Mouse (Mus musculus) forebrain, embryonic 11.5 days (tissue): ENCODE results near the gene Lats2. TPM values are rescaled to one million over a fixed set of nuclear protein-coding genes. Genes with fewer than 3 reads are reported as not detected.
"Not testable (repeated sequence)": the region's sequence is repeated elsewhere in the genome, so short reads cannot be mapped to it uniquely, and the experiment has no call there.

Experiments
- ATAC-seq: fragments of 200-750 bp; cut with Nextera tagmentation; replicated peaks from 2 replicates; pipeline ENCODE4 v1.8.0; 2017; ENCODE audit warnings: moderate TSS enrichment; ENCODE audit not compliant: low FRiP score
- DNase-seq: peaks from one replicate; pipeline ENCODE4 v3.0.0-alpha.2; 2017; ENCODE audit warnings: low spot score
- H3K27ac ChIP-seq: fragments of 300-500 bp; sonication (generic); 2 replicates; pipeline ENCODE4 v1.5.1; 2014; ENCODE audit warnings: low read depth, low read length
- H3K27me3 ChIP-seq: fragments of 300-500 bp; sonication (generic); 2 replicates; pipeline ENCODE4 v1.6.1; 2014; ENCODE audit warnings: mild to moderate bottlenecking, low read length, mixed read lengths; ENCODE audit not compliant: control insufficient read depth, insufficient read depth
- H3K36me3 ChIP-seq: fragments of 300-500 bp; sonication (generic); 2 replicates; pipeline ENCODE4 v1.6.1; 2014; ENCODE audit warnings: mild to moderate bottlenecking, low read length, moderate library complexity, mixed read lengths; ENCODE audit not compliant: control insufficient read depth, insufficient read depth
- H3K4me1 ChIP-seq: fragments of 300-500 bp; sonication (generic); replicated peaks from 2 replicates; pipeline ENCODE4 v1.6.1; 2014; ENCODE audit warnings: low read length, mixed read lengths; ENCODE audit not compliant: control insufficient read depth, insufficient read depth
- H3K4me2 ChIP-seq: fragments of 300-500 bp; sonication (generic); 2 replicates; pipeline ENCODE4 v1.6.1; 2014; ENCODE audit warnings: low read depth, mild to moderate bottlenecking, low read length, moderate library complexity, mixed read lengths; ENCODE audit not compliant: severe bottlenecking
- H3K4me3 ChIP-seq: fragments of 300-500 bp; sonication (generic); 2 replicates; pipeline ENCODE4 v1.5.1; 2014; ENCODE audit warnings: low read depth, low read length
- H3K9ac ChIP-seq: fragments of 300-500 bp; sonication (generic); 2 replicates; pipeline ENCODE4 v1.6.1; 2014; ENCODE audit warnings: low read length
- H3K9me3 ChIP-seq: fragments of 300-500 bp; sonication (generic); 2 replicates; pipeline ENCODE4 v1.6.1; 2016; ENCODE audit warnings: low read length, mixed read lengths; ENCODE audit not compliant: control insufficient read depth
- WGBS: fragments of 180-500 bp; shearing (Covaris S2); extraction: QIAGEN DNeasy Blood & Tissue Kit; methylation state at CpG from one replicate; pipeline ENCODE4 v1.1.7; 2014; 5-methylcytosine and 5-hydroxymethylcytosine counted together
- microRNA-seq: library from miRNA; unstranded; fragments of <30 nt; microRNA quantifications from one replicate; pipeline ENCODE4, GENCODE M21; 2016; ENCODE audit not compliant: insufficient number of aligned reads
- polyA plus RNA-seq: library from polyadenylated mRNA; unstranded; fragments of >200 nt; fragmentation: Nextera tagmentation; extraction: Ambion mirVana; gene quantifications from 2 replicates; pipeline ENCODE4 v1.2.1, GENCODE M21; 2014

The Lats2 gene
- polyA plus RNA-seq, 1 experiment from 2014 or later: 16.6 TPM

DNA sequence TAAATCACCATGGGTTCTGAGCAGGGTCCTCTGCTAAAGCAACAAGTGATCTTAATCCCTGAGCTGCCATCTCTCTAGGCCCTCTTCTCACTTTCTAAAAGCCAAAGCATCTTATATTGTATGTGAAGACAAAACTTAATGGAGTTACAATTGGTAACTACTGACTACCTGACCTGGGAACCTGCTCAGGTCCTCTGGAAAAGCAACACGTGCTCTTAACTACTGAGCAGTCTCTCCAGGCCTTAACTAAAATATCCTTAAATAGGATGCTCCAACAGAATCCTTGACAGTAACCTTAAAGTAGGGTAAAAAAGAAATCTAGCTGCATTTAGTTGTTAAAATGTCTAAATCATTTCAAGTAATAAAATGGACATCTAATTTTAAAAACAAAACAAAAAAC lies 94.6 kb downstream of the Lats2 start:
- no peak overlapping the region for H3K27ac ChIP-seq
- H3K27me3 ChIP-seq: no peaks in the 10 kb centered on the region
- no peaks in the 10 kb centered on the region for H3K36me3 ChIP-seq
- H3K9me3 ChIP-seq: no peaks in the 10 kb centered on the region
- H3K4me1 ChIP-seq: no peaks in the 10 kb centered on the region
- ATAC-seq (no peak), DNase-seq (no peak)
- WGBS: 42% methylated on average over 1 of the region's 1 CpGs
- H3K9ac ChIP-seq: peak overlapping the region; percentile 87; the same call in 1 of the 2 replicates
- peak overlapping the region; percentile 85 for H3K4me3 ChIP-seq
- H3K4me2 ChIP-seq: peak overlapping the region; percentile 91

DNA sequence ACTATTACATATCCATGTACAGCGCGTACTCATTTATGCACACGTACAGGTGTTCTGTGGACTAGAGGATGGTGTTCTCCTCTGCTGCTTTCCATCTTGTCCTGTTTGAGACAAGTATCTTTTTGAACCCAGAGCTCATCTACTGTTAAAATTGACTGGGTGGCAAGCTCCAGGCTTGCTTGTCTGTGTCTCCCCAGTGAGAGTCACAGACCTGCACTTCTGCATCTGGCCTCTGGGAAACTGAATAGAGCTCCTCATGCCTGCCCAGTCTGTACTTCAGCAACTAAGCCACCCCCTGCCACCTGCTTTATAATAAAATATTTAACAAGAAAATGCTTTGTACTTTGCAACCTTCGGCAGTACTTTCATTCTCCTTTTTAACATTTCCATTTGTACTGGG lies 99.9 kb downstream of the Lats2 start:
- Histone ChIP-seq H3K9me3 (no peaks in the 10 kb centered on the region), H3K27ac (no peak overlapping the region), H3K4me3 (no peak overlapping the region), H3K4me1 (no peaks in the 10 kb centered on the region), H3K27me3 (no peaks in the 10 kb centered on the region), H3K36me3 (no peaks in the 10 kb centered on the region), H3K4me2 (no peak overlapping the region), H3K9ac (no peak overlapping the region)
- 92% methylated on average over 4 of the region's 4 CpGs for WGBS
- no peak for DNase-seq
- no peak for ATAC-seq

DNA sequence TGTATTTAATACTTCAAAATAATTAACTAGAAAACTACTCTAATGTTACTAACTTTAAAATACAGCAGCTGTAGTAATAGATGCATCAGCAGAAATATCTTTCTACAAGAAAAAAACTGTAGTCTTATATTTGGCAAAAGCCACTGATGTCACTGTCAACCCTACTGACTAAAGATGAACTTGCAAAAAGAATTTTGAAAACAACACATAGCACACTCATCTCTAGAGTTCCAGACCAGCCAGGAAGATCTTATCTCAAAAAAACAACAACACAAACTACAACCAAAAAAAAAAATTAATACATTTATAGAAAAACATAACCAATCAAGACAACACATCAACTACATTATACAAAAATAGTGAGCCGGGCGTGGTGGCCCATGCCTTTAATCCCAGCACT lies 100.7 kb downstream of the Lats2 start:
- Histone ChIP-seq H3K9ac (no peak overlapping the region), H3K27me3 (no peaks in the 10 kb centered on the region), H3K27ac (no peak overlapping the region), H3K36me3 (no peaks in the 10 kb centered on the region), H3K4me1 (no peaks in the 10 kb centered on the region), H3K4me3 (no peak overlapping the region), H3K9me3 (no peaks in the 10 kb centered on the region), H3K4me2 (no peak overlapping the region)
- ATAC-seq (no peak), DNase-seq (no peak)
- WGBS: 100% methylated on average over 2 of the region's 2 CpGs

DNA sequence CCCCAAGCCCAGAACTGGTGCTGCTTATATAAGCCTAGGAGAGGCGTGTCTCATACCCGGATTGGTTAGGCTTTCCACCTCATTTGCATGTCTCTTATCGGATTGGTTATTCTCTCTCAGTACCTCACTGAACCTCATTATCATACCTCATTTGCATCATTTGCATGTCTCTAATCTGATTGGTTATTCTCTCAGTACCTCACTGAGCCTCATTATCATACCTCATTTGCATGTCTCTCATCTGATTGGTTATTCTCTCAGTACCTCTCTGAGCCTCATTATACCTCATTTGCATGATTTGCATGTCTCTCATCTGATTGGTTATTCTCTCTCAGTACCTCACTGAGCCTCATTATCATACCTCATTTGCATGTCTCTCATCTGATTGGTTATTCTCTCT lies 101.7 kb downstream of the Lats2 start:
- not testable (repeated sequence) for H3K9me3 ChIP-seq, H3K4me1 ChIP-seq, H3K27me3 ChIP-seq, H3K9ac ChIP-seq, DNase-seq, H3K4me3 ChIP-seq, H3K27ac ChIP-seq, ATAC-seq, H3K4me2 ChIP-seq, H3K36me3 ChIP-seq
- whole genome bisulfite sequencing: 94% methylated on average over 3 of the region's 3 CpGs

DNA sequence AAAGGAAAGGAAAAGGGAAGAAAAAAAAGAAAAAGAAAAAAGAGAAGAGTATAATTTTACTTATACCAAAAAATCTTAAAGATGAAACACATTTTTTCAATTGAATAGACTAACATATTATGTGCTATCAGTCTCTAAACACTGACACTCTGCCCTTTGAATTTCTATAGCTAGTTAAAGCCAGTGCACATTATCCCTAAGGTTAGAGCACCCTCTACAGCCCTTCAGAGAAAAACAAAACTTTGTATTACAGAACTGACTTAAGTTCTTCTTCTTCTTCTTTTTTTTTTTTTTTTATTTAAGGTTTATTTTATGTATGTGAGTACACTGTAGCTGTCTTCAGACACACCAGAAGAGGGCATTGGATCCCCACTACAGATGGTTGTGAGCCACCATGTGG lies 108.7 kb downstream of the Lats2 start:
- no peak overlapping the region for H3K4me3 ChIP-seq
- no peak for ATAC-seq
- no peaks in the 10 kb centered on the region for H3K27me3 ChIP-seq

DNA sequence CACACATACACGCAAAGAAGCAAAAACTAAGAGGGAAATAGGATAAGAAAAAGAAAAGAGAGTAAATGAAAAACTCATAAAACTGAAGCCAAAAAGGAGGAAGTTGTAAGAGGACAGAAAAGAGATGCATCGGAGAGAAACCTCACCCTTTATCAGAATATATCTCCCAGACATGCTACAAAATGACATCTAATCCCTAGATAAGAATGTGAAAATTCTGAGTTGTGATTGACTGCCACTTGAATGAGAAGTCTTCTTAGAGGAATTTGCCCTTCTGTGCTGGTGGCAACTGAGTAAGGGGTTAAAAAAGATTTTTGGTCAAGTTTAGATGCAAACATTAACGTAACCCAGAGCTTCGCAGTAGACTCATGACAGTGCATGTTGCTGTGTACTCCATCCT lies 112.0 kb downstream of the Lats2 start:
- 91% methylated on average over 4 of the region's 4 CpGs for WGBS

More for the DNA sequence above, 108.7 kb downstream of the Lats2 start:
- Histone ChIP-seq H3K9ac (no peak overlapping the region), H3K27ac (no peak overlapping the region), H3K9me3 (no peaks in the 10 kb centered on the region), H3K36me3 (no peaks in the 10 kb centered on the region; the same call in 1 of the 2 replicates), H3K4me2 (no peak overlapping the region), H3K4me1 (no peaks in the 10 kb centered on the region)
- no peak for DNase-seq

More for the DNA sequence above, 112.0 kb downstream of the Lats2 start:
- Histone ChIP-seq H3K9me3 (no peaks in the 10 kb centered on the region), H3K27ac (no peak overlapping the region), H3K27me3 (no peaks in the 10 kb centered on the region), H3K4me2 (no peak overlapping the region), H3K9ac (no peak overlapping the region), H3K4me1 (no peaks in the 10 kb centered on the region), H3K36me3 (no peaks in the 10 kb centered on the region; the same call in 1 of the 2 replicates), H3K4me3 (no peak overlapping the region)
- ATAC-seq: no peak
- DNase-seq: no peak

Small RNA genes within 50 kb of the gene (microRNA-seq; reads per million reads assigned to microRNA genes)
- not detected for gene Mir3077

Other genes with a start within 250 kb of the Lats2 start
- 1.1 and 1.3 TPM in 2 replicates for gene Il17d, start 233.6 kb downstream of the Lats2 start, polyA plus RNA-seq
- gene Eef1akmt1, start 186.8 kb downstream of the Lats2 start, polyA plus RNA-seq: 79.4 and 86.5 TPM in 2 replicates
- 35.6 and 39.1 TPM in 2 replicates for gene Xpo4, start 93.0 kb downstream of the Lats2 start, polyA plus RNA-seq
- gene Gm49361, start 12.3 kb downstream of the Lats2 start, polyA plus RNA-seq: not detected in 2 replicates
- 24.1 and 25.9 TPM in 2 replicates for gene Sap18, start 39.8 kb upstream of the Lats2 start, polyA plus RNA-seq
- 55.9 and 63.3 TPM in 2 replicates for gene Ska3, start 67.8 kb upstream of the Lats2 start, polyA plus RNA-seq
- 124 and 131 TPM in 2 replicates for gene Mrpl57, start 67.8 kb upstream of the Lats2 start, polyA plus RNA-seq
- 54.6 and 62.2 TPM in 2 replicates for gene Zdhhc20, start 131.9 kb upstream of the Lats2 start, polyA plus RNA-seq
- gene Micu2, start 240.9 kb upstream of the Lats2 start, polyA plus RNA-seq: 48.0 and 52.7 TPM in 2 replicates